Mouse (Mus musculus): ENCODE data around the gene Mmp2. TPM values are rescaled to one million over a fixed set of nuclear protein-coding genes. Genes with fewer than 3 reads are reported as not detected.
"Not testable (repeated sequence)": the region's sequence is repeated elsewhere in the genome, so short reads cannot be mapped to it uniquely, and the experiment has no call there.

The Mmp2 gene
- total and polyA plus RNA-seq, 2 experiments: 1.9 to 4.1 TPM

GRCm38 (mm10) chr8:92870281-92870680, 43.2 kb downstream of the Mmp2 start:
- no peaks in the 10 kb centered on the region for H3K4me1 ChIP-seq (ENCODE audit: control insufficient read depth, insufficient read depth, low read length)
- 75% methylated on average over 7 of the region's 7 CpGs for WGBS
- DNase-seq (ENCODE audit: extremely low read depth, low read depth, low spot score): no peak
- no peak overlapping the region for H3K4me3 ChIP-seq (ENCODE audit: insufficient read depth, low read depth, low read length)
- H3K27me3 ChIP-seq (ENCODE audit: control insufficient read depth, insufficient read depth, low read length): no peaks in the 10 kb centered on the region; the same call in 1 of the 2 replicates
- no peaks in the 10 kb centered on the region for H3K36me3 ChIP-seq (ENCODE audit: control insufficient read depth, insufficient read depth, low read length)
- TF ChIP-seq CTCF (IDR thresholded peaks at IDR 0.05; ENCODE audit: low read depth, low read length) (no peak), POLR2A (IDR thresholded peaks at IDR 0.05; ENCODE audit: extremely low read depth, insufficient read depth, low read length) (no peak)
- H3K79me2 ChIP-seq (ENCODE audit: control insufficient read depth, insufficient read depth, low read length): no peaks in the 10 kb centered on the region
- H3K27ac ChIP-seq (replicated peaks; ENCODE audit: insufficient read depth, low read depth, low read length): no peak overlapping the region
- no peak overlapping the region for H3K9ac ChIP-seq (ENCODE audit: low read depth, low read length)

- whole genome bisulfite sequencing: 77% methylated on average over 10 of the region's 10 CpGs
- Histone ChIP-seq H3K36me3 (ENCODE audit: control insufficient read depth, insufficient read depth, low read length) (no peaks in the 10 kb centered on the region), H3K4me3 (ENCODE audit: insufficient read depth, low read depth, low read length) (no peak overlapping the region)
These were observed 45.1 kb downstream of the Mmp2 start for GRCm38 (mm10) chr8:92872063-92872759.

GRCm38 (mm10) chr8:92875795-92876194, 48.7 kb downstream of the Mmp2 start:
- no peaks in the 10 kb centered on the region for H3K79me2 ChIP-seq (ENCODE audit: control insufficient read depth, insufficient read depth, low read length)
- H3K27ac ChIP-seq (replicated peaks; ENCODE audit: insufficient read depth, low read depth, low read length): no peak overlapping the region
- peak; percentile 42 for DNase-seq (ENCODE audit: extremely low read depth, low read depth, low spot score)
- 86% methylated on average over 10 of the region's 10 CpGs for WGBS
- H3K9ac ChIP-seq (ENCODE audit: low read depth, low read length): no peak overlapping the region
- TF ChIP-seq CTCF (IDR thresholded peaks at IDR 0.05; ENCODE audit: low read depth, low read length) (no peak), POLR2A (IDR thresholded peaks at IDR 0.05; ENCODE audit: extremely low read depth, insufficient read depth, low read length) (no peak)
- no peak overlapping the region for H3K4me3 ChIP-seq (ENCODE audit: insufficient read depth, low read depth, low read length)
- H3K4me1 ChIP-seq (ENCODE audit: control insufficient read depth, insufficient read depth, low read length): no peaks in the 10 kb centered on the region
- no peaks in the 10 kb centered on the region for H3K27me3 ChIP-seq (ENCODE audit: control insufficient read depth, insufficient read depth, low read length)
- H3K36me3 ChIP-seq (ENCODE audit: control insufficient read depth, insufficient read depth, low read length): no peaks in the 10 kb centered on the region

More at GRCm38 (mm10) chr8:92872063-92872759, 45.1 kb downstream of the Mmp2 start:
- Histone ChIP-seq H3K79me2 (ENCODE audit: control insufficient read depth, insufficient read depth, low read length) (no peaks in the 10 kb centered on the region), H3K27me3 (ENCODE audit: control insufficient read depth, insufficient read depth, low read length) (no peaks in the 10 kb centered on the region), H3K4me1 (ENCODE audit: control insufficient read depth, insufficient read depth, low read length) (no peaks in the 10 kb centered on the region), H3K9ac (ENCODE audit: low read depth, low read length) (no peak overlapping the region), H3K27ac (replicated peaks; ENCODE audit: insufficient read depth, low read depth, low read length) (no peak overlapping the region)
- no peak for DNase-seq (ENCODE audit: extremely low read depth, low read depth, low spot score)
- TF ChIP-seq POLR2A (IDR thresholded peaks at IDR 0.05; ENCODE audit: extremely low read depth, insufficient read depth, low read length): no peak
- no peak for TF ChIP-seq CTCF (IDR thresholded peaks at IDR 0.05; ENCODE audit: low read depth, low read length)

GRCm38 (mm10) chr8:92881247-92881646, 54.2 kb downstream of the Mmp2 start:
- 43% methylated on average over 4 of the region's 4 CpGs for WGBS
- Histone ChIP-seq H3K27me3 (ENCODE audit: control insufficient read depth, insufficient read depth, low read length) (no peaks in the 10 kb centered on the region; the same call in 1 of the 2 replicates), H3K36me3 (ENCODE audit: control insufficient read depth, insufficient read depth, low read length) (no peaks in the 10 kb centered on the region), H3K79me2 (ENCODE audit: control insufficient read depth, insufficient read depth, low read length) (no peaks in the 10 kb centered on the region), H3K4me1 (ENCODE audit: control insufficient read depth, insufficient read depth, low read length) (no peaks in the 10 kb centered on the region), H3K4me3 (ENCODE audit: insufficient read depth, low read depth, low read length) (no peak overlapping the region), H3K27ac (replicated peaks; ENCODE audit: insufficient read depth, low read depth, low read length) (no peak overlapping the region), H3K9ac (ENCODE audit: low read depth, low read length) (no peak overlapping the region)
- no peak for TF ChIP-seq CTCF (IDR thresholded peaks at IDR 0.05; ENCODE audit: low read depth, low read length)
- no peak for TF ChIP-seq POLR2A (IDR thresholded peaks at IDR 0.05; ENCODE audit: extremely low read depth, insufficient read depth, low read length)
- DNase-seq (ENCODE audit: extremely low read depth, low read depth, low spot score): no peak

- no peaks in the 10 kb centered on the region; the same call in 1 of the 2 replicates for H3K27me3 ChIP-seq (ENCODE audit: control insufficient read depth, insufficient read depth, low read length)
- DNase-seq (ENCODE audit: extremely low read depth, low read depth, low spot score): peak; percentile 1
- 69% methylated on average over 2 of the region's 2 CpGs for WGBS
- no peak overlapping the region for H3K9ac ChIP-seq (ENCODE audit: low read depth, low read length)
- no peak overlapping the region for H3K4me3 ChIP-seq (ENCODE audit: insufficient read depth, low read depth, low read length)
- H3K36me3 ChIP-seq (ENCODE audit: control insufficient read depth, insufficient read depth, low read length): no peaks in the 10 kb centered on the region
- no peaks in the 10 kb centered on the region for H3K79me2 ChIP-seq (ENCODE audit: control insufficient read depth, insufficient read depth, low read length)
- TF ChIP-seq POLR2A (IDR thresholded peaks at IDR 0.05; ENCODE audit: extremely low read depth, insufficient read depth, low read length): no peak
- no peak for TF ChIP-seq CTCF (IDR thresholded peaks at IDR 0.05; ENCODE audit: low read depth, low read length)
- no peaks in the 10 kb centered on the region for H3K4me1 ChIP-seq (ENCODE audit: control insufficient read depth, insufficient read depth, low read length)
- no peak overlapping the region for H3K27ac ChIP-seq (replicated peaks; ENCODE audit: insufficient read depth, low read depth, low read length)
These were observed 56.7 kb downstream of the Mmp2 start for GRCm38 (mm10) chr8:92883771-92884170.

- H3K79me2 ChIP-seq (ENCODE audit: control insufficient read depth, insufficient read depth, low read length); H3K36me3 ChIP-seq (ENCODE audit: control insufficient read depth, insufficient read depth, low read length); H3K4me1 ChIP-seq (ENCODE audit: control insufficient read depth, insufficient read depth, low read length); H3K27ac ChIP-seq (replicated peaks; ENCODE audit: insufficient read depth, low read depth, low read length); DNase-seq (ENCODE audit: extremely low read depth, low read depth, low spot score); H3K4me3 ChIP-seq (ENCODE audit: insufficient read depth, low read depth, low read length); H3K9ac ChIP-seq (ENCODE audit: low read depth, low read length); H3K27me3 ChIP-seq (ENCODE audit: control insufficient read depth, insufficient read depth, low read length): not testable (repeated sequence)
- 63% methylated on average over 3 of the region's 3 CpGs for WGBS
These were observed 65.1 kb downstream of the Mmp2 start for GRCm38 (mm10) chr8:92892216-92892615.

All from liver, adult 2 months (tissue).